Mouse (Mus musculus): ENCODE results near the gene Olfr381. TPM values are rescaled to one million over a fixed set of nuclear protein-coding genes. Genes with fewer than 3 reads are reported as not detected.

Gene Olfr381
- not detected for polyA plus RNA-seq (2014; fragmentation: Illumina TruSeq; extraction: RNeasy Lipid Tissue Mini Kit (QIAGEN cat#74804); ENCODE audit: insufficient read depth, low read depth, low replicate concordance)

DNA sequence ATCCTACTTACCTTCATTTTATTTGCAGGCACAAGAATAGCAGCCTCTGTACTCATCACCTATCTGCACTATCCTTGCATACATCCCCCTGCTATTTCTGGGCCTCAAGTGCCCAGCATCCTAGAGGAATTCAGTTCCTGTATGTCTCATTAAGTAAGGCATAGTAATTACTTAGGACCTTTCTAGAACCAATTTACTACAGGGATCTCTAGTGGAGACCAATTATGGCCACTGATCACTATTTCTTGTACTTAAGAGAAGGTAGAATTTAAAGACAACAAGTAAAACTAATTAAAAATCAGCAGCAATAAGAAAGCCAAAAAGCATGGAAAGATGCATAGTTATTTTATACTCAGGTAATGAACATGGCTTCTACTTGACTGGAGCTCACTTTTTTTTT, at the start of gene Olfr381:
Gene Olfr381, minus strand, starts transcription at position 101 of the 400 bp plus-strand sequence.

DNA sequence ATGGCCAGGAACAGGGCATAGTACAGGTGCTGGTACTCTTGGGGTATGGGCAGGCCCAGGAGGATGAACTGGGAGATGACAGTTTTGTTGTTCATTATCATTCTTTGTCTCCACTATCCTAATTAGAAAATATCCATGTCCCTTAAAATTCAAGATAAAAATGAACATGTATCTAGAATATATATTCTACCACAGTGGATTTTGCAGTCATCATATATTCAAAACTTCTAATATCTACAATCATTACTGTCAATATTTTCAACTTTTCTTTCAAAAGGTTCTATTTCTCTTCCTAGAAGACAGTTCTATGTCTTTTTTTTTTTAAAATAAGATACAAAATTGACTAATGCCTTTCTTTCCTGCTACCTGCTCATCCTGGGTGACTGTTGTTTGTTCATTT, 25.7 kb upstream of the Olfr381 start, which contains the start of gene Olfr382:
Gene Olfr382, minus strand, starts transcription at position 101 of the 400 bp plus-strand sequence.

DNA sequence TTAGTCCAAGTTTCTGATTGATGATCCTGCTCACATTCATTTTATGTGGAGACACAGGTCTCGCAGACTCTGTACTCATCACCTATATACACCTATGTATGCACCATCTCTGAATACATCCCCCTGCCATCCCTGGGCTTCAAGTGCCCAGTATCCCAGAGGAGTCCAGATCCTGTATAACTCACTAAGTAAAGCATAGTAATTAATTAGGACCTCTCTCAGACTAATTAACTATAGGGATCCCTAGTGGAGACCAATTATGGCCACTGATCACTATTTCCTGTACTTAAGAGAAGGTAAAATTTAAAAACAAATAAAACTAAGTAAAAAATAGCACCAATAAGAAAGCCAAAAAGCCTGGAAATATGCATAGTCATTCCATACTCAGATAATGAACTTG, 34.0 kb downstream of the Olfr381 start, which contains the start of gene Olfr380:
Gene Olfr380, minus strand, starts transcription at position 101 of the 400 bp plus-strand sequence.

Other genes starting within 250 kb of the Olfr381 start
- 0.03 TPM for gene Trpv3, start 224.2 kb downstream of the Olfr381 start, polyA plus RNA-seq (2014; fragmentation: Illumina TruSeq; extraction: RNeasy Lipid Tissue Mini Kit (QIAGEN cat#74804); ENCODE audit: insufficient read depth, low read depth, low replicate concordance)
- 6.8 TPM for gene Aspa, start 162.0 kb downstream of the Olfr381 start, polyA plus RNA-seq (2014; fragmentation: Illumina TruSeq; extraction: RNeasy Lipid Tissue Mini Kit (QIAGEN cat#74804); ENCODE audit: insufficient read depth, low read depth, low replicate concordance)
- not detected for gene Gm49340, start 161.9 kb downstream of the Olfr381 start, polyA plus RNA-seq (2014; fragmentation: Illumina TruSeq; extraction: RNeasy Lipid Tissue Mini Kit (QIAGEN cat#74804); ENCODE audit: insufficient read depth, low read depth, low replicate concordance)
- 0.19 TPM for gene Spata22, start 161.9 kb downstream of the Olfr381 start, polyA plus RNA-seq (2014; fragmentation: Illumina TruSeq; extraction: RNeasy Lipid Tissue Mini Kit (QIAGEN cat#74804); ENCODE audit: insufficient read depth, low read depth, low replicate concordance)
- not detected for gene Olfr20, start 140.8 kb downstream of the Olfr381 start, polyA plus RNA-seq (2014; fragmentation: Illumina TruSeq; extraction: RNeasy Lipid Tissue Mini Kit (QIAGEN cat#74804); ENCODE audit: insufficient read depth, low read depth, low replicate concordance)
- not detected for gene Olfr376, start 120.4 kb downstream of the Olfr381 start, polyA plus RNA-seq (2014; fragmentation: Illumina TruSeq; extraction: RNeasy Lipid Tissue Mini Kit (QIAGEN cat#74804); ENCODE audit: insufficient read depth, low read depth, low replicate concordance)
- not detected for gene Olfr1, start 92.0 kb downstream of the Olfr381 start, polyA plus RNA-seq (2014; fragmentation: Illumina TruSeq; extraction: RNeasy Lipid Tissue Mini Kit (QIAGEN cat#74804); ENCODE audit: insufficient read depth, low read depth, low replicate concordance)
- gene Olfr378, start 63.1 kb downstream of the Olfr381 start, polyA plus RNA-seq (2014; fragmentation: Illumina TruSeq; extraction: RNeasy Lipid Tissue Mini Kit (QIAGEN cat#74804); ENCODE audit: insufficient read depth, low read depth, low replicate concordance), result not detected
- gene Olfr380, start 34.1 kb downstream of the Olfr381 start, polyA plus RNA-seq (2014; fragmentation: Illumina TruSeq; extraction: RNeasy Lipid Tissue Mini Kit (QIAGEN cat#74804); ENCODE audit: insufficient read depth, low read depth, low replicate concordance), result not detected
- gene Olfr382, start 25.6 kb upstream of the Olfr381 start, polyA plus RNA-seq (2014; fragmentation: Illumina TruSeq; extraction: RNeasy Lipid Tissue Mini Kit (QIAGEN cat#74804); ENCODE audit: insufficient read depth, low read depth, low replicate concordance), result not detected
- not detected for gene Olfr385, start 101.4 kb upstream of the Olfr381 start, polyA plus RNA-seq (2014; fragmentation: Illumina TruSeq; extraction: RNeasy Lipid Tissue Mini Kit (QIAGEN cat#74804); ENCODE audit: insufficient read depth, low read depth, low replicate concordance)
- gene Olfr384, start 107.0 kb upstream of the Olfr381 start, polyA plus RNA-seq (2014; fragmentation: Illumina TruSeq; extraction: RNeasy Lipid Tissue Mini Kit (QIAGEN cat#74804); ENCODE audit: insufficient read depth, low read depth, low replicate concordance), result not detected
- not detected for gene Zfp735, start 197.2 kb upstream of the Olfr381 start, polyA plus RNA-seq (2014; fragmentation: Illumina TruSeq; extraction: RNeasy Lipid Tissue Mini Kit (QIAGEN cat#74804); ENCODE audit: insufficient read depth, low read depth, low replicate concordance)